ENCODE assay signal across 7 mouse cellular contexts in the genomic region with DNA sequence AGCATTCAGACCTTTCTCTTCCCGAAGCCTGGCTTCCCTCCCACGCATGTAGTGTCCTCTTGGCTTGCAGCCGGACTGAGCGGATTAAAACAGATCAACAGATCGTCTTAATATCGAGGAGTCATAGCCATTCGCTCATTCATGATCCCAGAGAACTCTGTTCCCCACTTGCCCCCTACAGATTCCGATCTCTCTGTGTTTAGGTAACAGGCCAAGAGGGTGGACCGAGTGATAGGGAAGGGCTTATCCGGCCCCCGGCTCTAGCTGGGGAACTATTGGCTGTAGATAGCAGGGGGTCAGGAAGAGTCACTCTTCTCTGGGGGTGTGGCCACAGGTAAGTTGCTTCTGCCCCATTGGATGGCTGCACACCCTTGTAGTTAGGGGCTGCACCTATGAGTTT.
A peak's percentile ranks its signal among the peaks of the same experiment; 100 is the strongest.
DNase-seq lines count a peak whose midpoint lies in the region; ATAC-seq and TF ChIP-seq lines count a peak whose summit lies in the region.

No protein-coding gene starts in this region.

- peak overlapping the region; percentile 73 for H3K4me2 ChIP-seq in heart, embryonic 11.5 days
- H3K4me2 ChIP-seq in kidney, embryonic 15.5 days: peak overlapping the region; percentile 65

- H3K27me3 ChIP-seq in heart, embryonic 11.5 days (ENCODE audit: control insufficient read depth, insufficient read depth, low read length): no peaks in the 10 kb centered on the region
- H3K27me3 ChIP-seq in kidney, embryonic 15.5 days: no peaks in the 10 kb centered on the region

- H3K9ac ChIP-seq in heart, embryonic 11.5 days (ENCODE audit: low read depth, low read length): peak overlapping the region; percentile 66; the same call in 1 of the 2 replicates
- no peak overlapping the region for H3K9ac ChIP-seq in kidney, embryonic 15.5 days

- no peaks in the 10 kb centered on the region for H3K36me3 ChIP-seq in heart, embryonic 11.5 days (ENCODE audit: control insufficient read depth, insufficient read depth, low read length)
- 0 out of 2 replicates have a peak, but pooled peaks cover 5% of the 10 kb centered on the region for H3K36me3 ChIP-seq in kidney, embryonic 15.5 days

- WGBS in heart, embryonic 11.5 days (ENCODE audit: insufficient replicate concordance): 1% methylated on average over 11 of the region's 11 CpGs
- 3% methylated on average over 11 of the region's 11 CpGs for WGBS in kidney, embryonic 15.5 days

- H3K27ac ChIP-seq in heart, embryonic 11.5 days (ENCODE audit: low read depth, low read length): 0 out of 2 replicates have a peak overlapping the region, but pooled peaks have one; percentile 6
- H3K27ac ChIP-seq in kidney, embryonic 15.5 days: peak overlapping the region; percentile 97
- H3K27ac ChIP-seq in left cerebral cortex, adult 2 months: no peak overlapping the region

- peaks cover 26% of the 10 kb centered on the region for H3K4me1 ChIP-seq in heart, embryonic 11.5 days (ENCODE audit: control insufficient read depth, insufficient read depth, low read length)
- peaks cover 64% of the 10 kb centered on the region for H3K4me1 ChIP-seq in kidney, embryonic 15.5 days

- no peaks in the 10 kb centered on the region for H3K9me3 ChIP-seq in heart, embryonic 11.5 days (replicated peaks; ENCODE audit: control insufficient read depth, low read length)
- H3K9me3 ChIP-seq in kidney, embryonic 15.5 days (replicated peaks): no peaks in the 10 kb centered on the region

- DNase-seq in R1 (ENCODE audit: low read depth, low spot score): peak; percentile 95
- DNase-seq in cerebellum, postnatal 14 days: peak; percentile 80 to 81
- DNase-seq in urinary bladder, postnatal 25 days (ENCODE audit: low spot score): peak; percentile 29
- no peak for DNase-seq in left cerebral cortex, adult 2 months (ENCODE audit: extremely low spot score in 1 of 2, low spot score in 2 of 2)

- H3K4me3 ChIP-seq in heart, embryonic 11.5 days (ENCODE audit: low read depth, low read length): peak overlapping the region; percentile 39
- peak overlapping the region; percentile 51 for H3K4me3 ChIP-seq in kidney, embryonic 15.5 days (replicated peaks)
- H3K4me3 ChIP-seq in left cerebral cortex, adult 2 months: no peak overlapping the region

- ATAC-seq in heart, embryonic 11.5 days (replicated peaks; ENCODE audit: insufficient number of reproducible peaks, low FRiP score, low TSS enrichment): peak; percentile 85
- peak; percentile 62; the same call in 1 of the 2 replicates for ATAC-seq in kidney, embryonic 15.5 days (replicated peaks; ENCODE audit: low FRiP score)
- ATAC-seq in megakaryocyte progenitor cell, adult 5-6 weeks (replicated peaks; ENCODE audit: poor library complexity): peak; percentile 35; the same call in 1 of the 2 replicates

- TF ChIP-seq CTCF in left cerebral cortex, adult 2 months (IDR thresholded peaks at IDR 0.05): no peak

- intact Hi-C loops in left cerebral cortex, adult 2 months (cut with DNase I): no loop called here

Comparison
In these comparisons a context has a peak if more than half of its experiments do, and no peak if none do; other contexts are left out.
1. DNase-seq: peak in R1 (single experiment), cerebellum, postnatal 14 days (2 of 2) and urinary bladder, postnatal 25 days (single experiment); none in left cerebral cortex, adult 2 months (0 of 2).
2. ATAC-seq: peak in every context shown above with its lines; median percentile 85 in heart, embryonic 11.5 days; 62 in kidney, embryonic 15.5 days; 35 in megakaryocyte progenitor cell, adult 5-6 weeks.